Mouse (Mus musculus): Measurements from ENCODE around the gene Daxx.

Daxx gene

DNA sequence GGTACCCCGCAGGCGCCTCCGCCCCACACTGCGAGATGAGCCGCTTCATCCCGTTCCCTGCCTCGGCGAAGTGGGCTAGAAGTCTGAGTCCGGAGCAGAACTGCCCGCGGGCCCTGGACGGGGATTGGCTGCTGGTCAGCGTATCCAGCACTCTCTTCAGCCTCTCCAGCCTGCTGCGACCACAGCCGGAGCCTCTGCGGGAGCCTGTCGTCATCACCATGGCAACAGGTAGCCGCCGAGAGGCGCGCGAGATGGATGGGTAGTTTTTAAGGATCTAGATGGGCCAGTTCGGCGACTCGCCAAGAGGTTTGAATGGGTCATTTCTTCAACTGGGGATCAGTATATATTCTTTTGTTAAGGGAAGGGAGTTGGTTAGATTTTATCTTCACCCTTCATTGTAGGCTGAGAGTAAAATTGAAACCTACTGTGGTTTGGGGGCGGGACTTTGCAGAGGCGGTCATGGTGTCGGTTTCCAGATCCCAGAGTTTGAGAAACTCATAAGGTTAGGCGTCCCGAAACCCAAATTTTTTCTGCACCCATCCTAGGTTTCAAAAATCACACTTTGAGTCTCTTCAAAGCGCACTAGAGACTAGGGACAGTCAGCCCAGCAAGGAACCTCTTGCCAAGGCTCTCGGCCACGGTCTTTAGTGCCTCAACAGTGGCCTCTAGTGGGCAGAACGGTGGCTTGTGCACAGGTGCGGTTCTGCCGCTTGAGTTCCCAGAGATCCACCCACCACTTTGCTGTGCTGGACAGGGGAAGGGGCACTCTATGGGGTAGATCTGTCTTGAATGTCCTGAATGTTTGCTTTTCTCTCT, 11.3 kb downstream of the Daxx start:
- no peak for DNase-seq (ENCODE audit: low read depth, low spot score)

GRCm38 (mm10) chr17:33921361-33921760, 12.1 kb downstream of the Daxx start:
- DNase-seq (ENCODE audit: low read depth, low spot score), result no peak

DNA sequence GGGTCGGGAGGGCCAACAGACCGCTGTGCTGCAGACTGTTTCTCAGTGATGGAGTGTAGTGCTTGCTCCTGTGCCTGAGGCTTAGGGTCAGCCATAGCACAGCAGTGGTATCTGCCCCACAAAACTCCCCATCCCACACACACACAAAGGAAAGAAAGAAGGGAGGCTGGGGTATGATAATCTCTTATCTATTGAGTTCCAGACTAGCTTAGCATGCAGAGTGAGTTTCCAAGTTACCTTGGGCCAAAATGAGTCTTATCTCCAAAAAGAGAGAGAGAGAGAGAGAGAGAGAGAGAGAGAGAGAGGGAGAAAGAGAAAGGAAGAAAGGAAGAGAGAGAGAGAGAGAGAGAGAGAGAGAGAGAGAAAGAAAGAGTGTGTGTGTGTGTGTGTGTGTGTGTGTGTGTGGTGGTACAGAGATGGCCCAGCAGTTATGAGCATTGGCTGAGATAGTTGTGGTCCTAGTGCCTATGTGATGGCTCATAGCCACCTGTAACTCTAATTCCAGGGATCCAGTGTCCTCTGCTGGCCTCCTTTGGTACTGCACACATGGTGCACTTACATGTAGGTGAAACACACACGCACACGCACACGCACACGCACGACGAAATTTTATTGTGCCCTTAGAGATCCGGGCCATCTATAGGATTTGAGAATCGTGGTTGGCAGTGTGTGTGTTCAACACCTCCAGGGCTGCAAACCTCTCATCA, 15.5 kb downstream of the Daxx start:
- DNase-seq (ENCODE audit: low read depth, low spot score), result no peak

DNA sequence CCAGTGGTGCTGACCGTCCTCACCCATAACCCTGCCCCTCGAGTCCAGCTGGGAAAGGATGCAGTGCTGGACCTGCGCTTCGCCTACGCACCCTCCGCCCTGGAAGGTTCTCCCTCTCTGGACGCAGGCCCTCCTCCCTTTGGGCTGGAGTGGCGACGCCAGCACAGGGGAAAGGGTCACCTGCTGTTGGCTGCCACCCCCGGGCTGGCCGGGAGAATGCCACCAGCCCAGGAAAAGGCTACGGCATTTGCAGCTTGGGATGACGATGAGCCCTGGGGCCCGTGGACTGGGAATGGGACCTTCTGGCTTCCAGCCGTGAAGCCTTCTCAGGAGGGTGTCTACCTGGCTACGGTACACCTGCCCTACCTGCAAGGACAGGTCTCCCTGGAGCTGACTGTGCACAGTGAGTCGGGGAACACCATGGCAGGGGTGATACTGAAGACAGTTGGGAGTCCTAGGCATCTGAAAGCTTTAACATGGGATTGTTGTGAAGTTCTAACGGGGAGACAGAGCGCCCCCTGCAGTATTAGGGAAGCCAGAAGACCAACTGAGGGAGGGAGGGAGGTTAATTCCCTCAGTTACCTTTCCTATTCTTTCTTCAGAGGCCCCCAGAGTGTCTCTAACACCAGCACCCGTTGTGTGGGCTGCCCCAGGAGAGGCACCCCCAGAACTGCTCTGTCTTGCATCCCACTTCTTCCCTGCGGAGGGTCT, 16.3 kb downstream of the Daxx start:
- DNase-seq (ENCODE audit: low read depth, low spot score), result no peak

DNA sequence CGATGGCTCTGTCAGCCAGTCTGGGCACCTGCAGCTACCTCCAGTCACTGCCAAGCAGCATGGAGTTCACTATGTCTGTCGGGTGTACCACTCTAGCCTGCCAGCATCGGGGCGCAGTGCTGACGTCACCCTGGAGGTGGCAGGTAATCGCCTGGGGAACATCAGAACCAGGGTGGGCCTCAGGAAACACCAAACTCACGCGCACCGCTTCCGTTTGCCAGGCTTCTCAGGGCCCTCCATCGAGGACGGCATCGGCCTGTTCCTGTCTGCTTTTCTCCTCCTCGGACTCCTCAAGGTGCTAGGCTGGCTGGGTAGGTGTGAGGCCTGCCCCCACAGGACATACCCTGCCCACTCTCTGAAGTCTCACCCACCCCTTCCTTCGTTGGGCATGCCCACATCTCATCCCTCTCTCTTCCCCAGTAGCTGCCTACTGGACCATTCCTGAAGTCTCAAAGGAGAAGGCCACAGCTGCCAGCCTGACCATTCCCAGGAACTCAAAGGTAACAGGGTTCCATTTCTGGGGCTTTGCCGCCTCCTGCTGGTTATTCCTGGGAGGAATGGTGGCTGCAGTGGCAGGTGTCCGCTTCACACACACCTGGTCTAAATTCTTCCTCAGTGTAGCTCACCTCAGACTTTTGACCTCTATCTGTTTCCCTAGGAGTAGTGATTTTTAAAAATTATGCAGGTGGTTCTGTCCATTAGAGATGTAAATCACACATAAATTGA, 17.2 kb downstream of the Daxx start:
- no peak for DNase-seq (ENCODE audit: low read depth, low spot score)

DNA sequence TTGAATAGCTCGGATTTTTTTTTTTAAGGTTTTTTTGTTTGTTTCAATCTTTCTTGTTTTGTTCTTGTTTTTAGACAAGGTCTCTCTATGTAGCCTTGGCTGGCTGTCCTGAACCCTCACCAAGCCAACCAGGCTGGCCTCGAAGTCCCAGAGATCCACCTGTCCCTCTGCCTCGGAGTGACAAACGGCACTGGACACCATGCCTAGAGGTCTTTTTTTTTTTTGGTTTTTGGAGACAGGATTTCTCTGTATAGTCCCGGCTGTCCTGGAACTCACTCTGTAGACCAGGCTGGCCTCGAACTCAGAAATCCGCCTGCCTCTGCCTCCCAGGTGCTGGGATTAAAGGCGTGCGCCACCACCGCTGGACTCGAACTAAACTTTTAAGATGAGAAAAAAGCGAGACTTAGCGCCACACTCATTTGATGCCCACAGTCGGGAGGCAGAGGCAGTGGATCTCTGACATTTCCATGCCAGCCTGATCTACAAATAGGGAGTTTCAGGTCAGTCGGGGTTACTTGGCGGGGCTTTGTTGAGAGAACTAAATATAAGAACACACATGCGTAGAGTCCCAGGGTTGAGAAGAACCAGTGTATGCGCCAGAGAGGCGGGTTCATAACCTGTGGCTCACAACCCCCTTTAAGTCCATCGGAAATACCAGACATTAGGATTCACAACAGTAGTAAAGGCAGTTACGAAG, 19.2 kb downstream of the Daxx start:
- no peak for DNase-seq (ENCODE audit: low read depth, low spot score)

DNA sequence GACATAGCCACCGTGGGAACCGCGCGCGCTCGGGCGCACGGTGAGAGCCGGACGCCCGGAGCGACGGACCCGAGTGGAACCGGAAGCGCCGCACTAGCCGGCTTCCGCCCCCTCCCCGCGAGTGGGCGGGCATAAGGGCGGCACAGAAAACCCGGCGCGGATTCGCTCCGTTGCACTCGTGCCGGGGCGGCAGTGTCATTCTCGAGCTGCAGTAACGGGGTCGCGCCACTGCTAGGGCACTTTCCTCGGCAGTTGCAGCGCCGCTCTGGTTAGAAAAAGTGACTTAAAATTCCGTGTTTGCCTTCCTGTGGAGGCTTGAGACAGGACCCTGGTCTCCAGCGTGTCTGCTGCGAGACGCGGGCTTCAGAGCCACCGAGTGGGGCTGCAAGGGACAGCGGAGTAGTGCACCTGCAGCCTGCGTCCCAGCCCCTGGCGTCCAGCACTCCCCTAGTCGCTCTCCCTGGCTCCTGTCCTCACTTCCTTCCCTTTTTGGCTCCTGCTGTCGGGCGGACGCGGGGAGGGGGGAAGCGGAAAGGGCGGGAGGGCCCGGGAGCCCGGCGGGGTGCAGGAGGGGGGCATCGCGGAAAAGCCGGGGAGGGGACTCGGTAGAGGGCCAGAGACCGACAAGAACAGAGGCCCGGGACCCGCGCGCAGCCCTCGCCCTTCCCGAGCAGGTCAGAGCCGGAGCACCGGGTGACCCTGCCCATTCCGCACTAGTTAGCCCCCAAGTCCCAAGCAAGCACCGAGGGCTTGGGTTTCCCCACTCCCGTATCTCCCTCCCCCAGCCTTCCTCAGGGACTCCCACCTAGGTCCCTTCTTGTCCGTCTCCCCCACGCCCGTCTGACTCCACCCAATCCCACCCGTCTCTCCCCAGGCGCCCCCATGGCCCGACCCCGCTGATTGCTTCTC, 20.4 kb downstream of the Daxx start, which contains the start of gene Rgl2:
Rgl2 (plus strand) TSS at position 173 of the 909 bp plus-strand sequence.
- DNase-seq (ENCODE audit: low read depth, low spot score), result peak; percentile 90

DNA sequence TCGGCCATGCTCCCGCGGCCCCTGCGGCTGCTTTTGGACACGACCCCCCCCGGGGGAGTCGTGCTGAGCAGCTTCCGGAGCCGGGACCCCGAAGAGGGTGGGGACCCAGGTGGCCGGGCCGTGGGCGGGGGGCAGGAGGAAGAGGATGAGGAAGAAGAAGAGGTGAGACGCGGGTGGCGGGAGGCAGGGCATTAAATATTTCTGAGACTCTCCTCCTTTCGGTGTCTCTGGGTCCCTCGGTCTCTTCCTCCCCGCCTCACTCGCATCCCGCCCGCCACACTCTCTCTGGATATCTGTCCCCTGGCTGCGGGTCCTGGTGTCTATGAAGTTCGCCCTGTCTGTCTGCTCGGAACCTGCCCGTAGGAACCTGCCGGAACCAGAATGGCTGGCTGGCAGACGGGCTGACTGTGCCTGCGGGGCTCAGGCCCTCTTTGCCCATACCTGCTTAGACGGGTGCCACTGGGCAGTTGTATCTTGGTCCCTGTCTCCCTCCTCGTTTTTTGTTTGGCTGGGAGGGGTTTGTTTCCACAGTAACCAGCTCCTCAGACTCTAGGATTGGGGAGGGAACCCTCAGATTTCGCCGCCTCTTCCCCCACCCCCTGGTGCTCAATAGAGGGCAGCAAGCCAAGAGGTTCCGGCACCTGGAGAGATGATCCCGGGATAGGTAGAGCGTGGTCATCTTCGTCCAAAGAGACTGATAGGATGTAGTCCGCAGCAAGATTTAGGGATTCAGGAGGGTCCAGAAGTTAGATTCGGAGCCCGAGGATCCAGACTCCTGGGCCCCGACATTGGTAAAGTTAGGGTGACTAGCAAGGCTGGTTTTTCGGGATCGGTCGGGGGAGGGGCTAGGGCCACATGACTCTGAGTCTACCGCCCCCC, 21.3 kb downstream of the Daxx start:
- DNase-seq (ENCODE audit: low read depth, low spot score), result no peak

DNA sequence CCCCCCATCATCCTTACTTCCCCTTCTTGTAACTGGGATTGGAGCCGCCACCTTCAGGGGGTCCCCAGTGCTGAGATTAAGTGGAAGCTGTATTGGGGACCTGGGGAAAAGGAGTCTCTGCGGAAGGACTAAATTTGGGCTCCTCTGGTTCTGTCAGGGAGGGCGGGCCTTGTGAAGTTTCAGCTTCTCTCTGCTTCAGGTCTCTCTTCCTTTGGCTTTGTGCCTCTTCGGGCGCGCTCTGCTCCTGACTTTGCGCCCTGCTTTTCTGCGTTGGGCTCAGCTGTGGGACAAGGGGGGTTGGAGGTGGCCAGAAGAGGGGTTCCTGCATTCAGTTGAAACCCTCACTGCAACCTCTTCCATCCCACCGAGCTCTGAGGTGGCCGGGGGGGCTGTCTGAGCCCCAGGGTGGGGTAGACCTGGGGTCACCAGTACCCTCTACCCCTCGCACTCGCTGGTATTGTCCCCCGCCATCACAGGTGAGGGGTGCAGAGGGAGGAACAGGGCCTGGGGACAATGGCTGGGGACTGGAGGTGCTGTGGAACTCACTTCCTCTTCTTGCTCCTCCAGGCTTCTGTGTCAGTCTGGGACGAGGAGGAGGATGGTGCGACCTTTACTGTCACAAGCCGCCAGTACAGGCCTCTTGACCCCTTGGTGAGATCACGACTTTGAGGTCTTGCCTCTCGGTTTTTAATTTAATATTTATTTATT, 22.1 kb downstream of the Daxx start:
- no peak for DNase-seq (ENCODE audit: low read depth, low spot score)

DNA sequence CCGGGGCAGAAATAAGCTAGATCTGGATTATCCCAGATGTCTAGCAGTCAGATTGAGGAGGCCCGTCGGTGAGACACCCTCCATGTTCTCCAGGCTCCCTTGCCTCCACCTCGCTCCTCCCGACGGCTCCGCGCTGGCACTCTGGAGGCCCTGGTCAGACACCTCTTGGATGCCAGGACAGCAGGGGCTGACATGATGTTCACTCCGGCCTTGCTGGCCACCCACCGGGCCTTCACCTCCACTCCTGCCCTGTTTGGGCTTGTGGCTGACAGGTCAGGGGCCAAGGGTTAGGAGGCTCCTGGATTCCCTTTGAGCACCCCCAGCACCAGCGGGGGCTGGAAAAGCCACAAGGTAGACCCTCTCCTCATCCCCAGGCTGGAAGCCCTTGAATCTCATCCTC, 22.7 kb downstream of the Daxx start:
- DNase-seq (ENCODE audit: low read depth, low spot score), result no peak

- no peak for DNase-seq (ENCODE audit: low read depth, low spot score)
Measured at GRCm38 (mm10) chr17:33932448-33932847, 23.2 kb downstream of the Daxx start.

DNA sequence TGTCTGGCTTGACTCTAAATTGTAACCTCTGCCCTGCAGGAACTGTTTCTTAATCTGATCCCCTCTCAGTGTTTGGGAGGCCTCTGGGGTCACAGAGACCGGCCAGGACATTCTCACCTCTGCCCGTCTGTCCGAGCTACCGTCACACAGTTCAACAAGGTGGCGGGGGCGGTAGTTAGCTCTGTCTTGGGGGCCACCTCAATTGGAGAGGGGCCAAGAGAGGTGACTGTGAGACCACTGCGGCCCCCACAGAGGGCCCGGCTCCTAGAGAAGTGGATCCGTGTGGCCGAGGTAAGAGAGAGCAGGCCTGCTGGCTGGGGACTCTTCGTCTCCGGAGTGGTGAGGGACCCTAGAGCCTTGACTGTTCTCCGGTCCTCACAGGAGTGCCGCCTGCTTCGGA, 23.8 kb downstream of the Daxx start:
- DNase-seq (ENCODE audit: low read depth, low spot score), result no peak

- no peak for DNase-seq (ENCODE audit: low read depth, low spot score)
Measured at GRCm38 (mm10) chr17:33935422-33936055, 26.3 kb downstream of the Daxx start.

GRCm38 (mm10) chr17:33936993-33937392, 27.8 kb downstream of the Daxx start:
- DNase-seq (ENCODE audit: low read depth, low spot score), result no peak

DNA sequence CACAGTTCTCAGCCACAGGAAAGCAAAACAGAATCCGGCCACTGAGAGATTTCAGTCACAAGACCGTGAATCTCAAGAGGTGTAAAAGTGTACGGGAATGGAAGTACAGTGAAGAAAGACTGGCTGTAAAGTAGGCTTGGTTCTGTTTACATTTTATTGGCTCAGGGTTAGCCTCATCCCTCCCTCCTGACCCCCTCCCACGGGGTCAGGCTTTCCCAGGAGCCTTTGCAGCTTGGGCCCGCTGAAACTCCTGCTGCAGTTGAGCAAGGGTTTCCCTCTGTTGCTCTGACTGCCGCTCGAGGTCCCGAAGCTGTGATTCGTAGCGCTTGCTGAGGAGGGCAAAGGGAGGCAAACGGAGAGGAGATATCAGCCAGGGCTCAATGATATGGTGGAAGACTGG, 29.6 kb downstream of the Daxx start:
- DNase-seq (ENCODE audit: low read depth, low spot score), result no peak

DNA sequence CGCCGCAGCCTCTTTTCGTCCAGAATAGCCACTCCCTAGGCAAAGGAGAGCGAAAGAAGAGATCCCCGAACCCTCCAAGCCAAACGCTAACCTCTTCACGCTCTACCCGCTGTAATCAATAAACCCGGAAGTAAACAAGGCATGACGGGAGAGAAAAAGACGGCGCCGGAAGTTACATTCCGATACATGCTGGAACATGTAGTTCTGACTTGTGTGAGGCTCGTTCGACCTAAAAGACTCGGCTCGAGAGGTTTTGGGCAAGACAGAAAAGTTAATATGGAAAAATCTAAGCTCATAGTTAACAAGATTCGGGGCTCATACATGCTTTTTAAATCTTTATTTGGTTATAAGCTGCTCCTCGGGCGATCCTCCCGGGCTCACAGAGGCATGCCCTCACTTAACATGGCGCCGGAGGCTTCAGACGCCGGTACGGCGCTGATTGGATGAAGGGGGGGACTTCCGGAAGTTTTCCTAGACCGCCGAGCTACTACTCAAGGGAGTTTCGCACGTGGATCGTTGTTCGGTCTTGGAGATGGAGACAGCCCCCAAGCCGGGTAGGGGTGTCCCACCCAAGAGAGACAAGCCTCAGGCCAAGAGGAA, 31.1 kb downstream of the Daxx start, which contains the start of the genes Pfdn6 and Wdr46:
Pfdn6 (minus strand) TSS at position 138 of the 600 bp plus-strand sequence.
Wdr46 (plus strand) TSS at position 455 of the 600 bp plus-strand sequence.
- DNase-seq (ENCODE audit: low read depth, low spot score), result peak; percentile 96

DNA sequence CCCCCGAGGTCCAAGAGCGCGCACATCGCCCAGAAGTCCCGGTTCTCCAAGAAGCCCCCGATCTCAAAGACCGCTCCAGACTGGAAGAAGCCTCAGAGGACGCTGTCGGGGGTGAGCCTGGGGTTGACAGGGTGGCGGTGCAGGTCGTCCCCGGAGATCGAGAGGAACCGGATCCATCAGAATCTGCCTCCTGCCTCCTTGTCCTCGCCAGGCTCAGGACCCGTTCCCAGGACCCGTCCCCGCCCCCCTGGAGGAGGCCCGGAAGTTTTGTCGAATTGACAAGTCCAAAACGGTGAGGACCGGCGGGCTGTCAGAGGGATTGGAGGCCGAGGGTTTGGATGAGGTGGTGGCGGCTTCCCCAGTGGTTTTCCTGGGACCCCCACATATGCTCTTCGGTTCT, 31.8 kb downstream of the Daxx start:
- DNase-seq (ENCODE audit: low read depth, low spot score), result no peak

All from telencephalon, adult 2 months (tissue).